Mouse (Mus musculus): ENCODE data around the gene Prep. TPM values are rescaled to one million over a fixed set of nuclear protein-coding genes. Genes with fewer than 3 reads are reported as not detected.

Prep gene
- polyA plus RNA-seq, 1 experiment, result 10.3 TPM

- TF ChIP-seq FLI1 (IDR thresholded peaks at IDR 0.05; ENCODE audit: low read length) (no peak), GATA1 (IDR thresholded peaks at IDR 0.05; ENCODE audit: borderline replicate concordance, low read length) (no peak)
Measured at GRCm38 (mm10) chr10:45193330-45194310, 126.6 kb downstream of the Prep start.

GRCm38 (mm10) chr10:45194531-45194930 is 127.5 kb downstream of the Prep start:
- TF ChIP-seq FLI1 (IDR thresholded peaks at IDR 0.05; ENCODE audit: low read length) (no peak), GATA1 (IDR thresholded peaks at IDR 0.05; ENCODE audit: borderline replicate concordance, low read length) (no peak)
- Histone ChIP-seq H3K27me3 (replicated peaks) (peaks cover 2% of the 10 kb centered on the region), H3K4me3 (replicated peaks) (no peak overlapping the region), H3K36me3 (replicated peaks; ENCODE audit: low read length) (no peaks in the 10 kb centered on the region), H3K9me3 (peaks cover 14% of the 10 kb centered on the region), H3K4me1 (no peaks in the 10 kb centered on the region)

More at GRCm38 (mm10) chr10:45193330-45194310, 126.6 kb downstream of the Prep start:
- Histone ChIP-seq H3K4me1 (peaks cover 2% of the 10 kb centered on the region; the same call in 1 of the 2 replicates), H3K9me3 (peaks cover 14% of the 10 kb centered on the region), H3K27me3 (replicated peaks) (peaks cover 2% of the 10 kb centered on the region), H3K36me3 (replicated peaks; ENCODE audit: low read length) (no peaks in the 10 kb centered on the region), H3K4me3 (replicated peaks) (no peak overlapping the region)

- H3K4me3 ChIP-seq (replicated peaks), result no peak overlapping the region
- peaks cover 7% of the 10 kb centered on the region for H3K9me3 ChIP-seq
- H3K36me3 ChIP-seq (replicated peaks; ENCODE audit: low read length), result no peaks in the 10 kb centered on the region
- TF ChIP-seq GATA1 (IDR thresholded peaks at IDR 0.05; ENCODE audit: borderline replicate concordance, low read length), result no peak
- TF ChIP-seq FLI1 (IDR thresholded peaks at IDR 0.05; ENCODE audit: low read length), result no peak
- H3K4me1 ChIP-seq, result peaks cover 5% of the 10 kb centered on the region
- no peaks in the 10 kb centered on the region for H3K27me3 ChIP-seq (replicated peaks)
Measured at GRCm38 (mm10) chr10:45204582-45204981, 137.6 kb downstream of the Prep start.

- peaks cover 7% of the 10 kb centered on the region for H3K9me3 ChIP-seq
- H3K36me3 ChIP-seq (replicated peaks; ENCODE audit: low read length), result no peaks in the 10 kb centered on the region
- no peak for TF ChIP-seq FLI1 (IDR thresholded peaks at IDR 0.05; ENCODE audit: low read length)
- TF ChIP-seq GATA1 (IDR thresholded peaks at IDR 0.05; ENCODE audit: borderline replicate concordance, low read length), result no peak
Measured at GRCm38 (mm10) chr10:45210201-45210600, 143.2 kb downstream of the Prep start.

GRCm38 (mm10) chr10:45216676-45217075 is 149.7 kb downstream of the Prep start:
- Histone ChIP-seq H3K4me3 (replicated peaks) (no peak overlapping the region), H3K36me3 (replicated peaks; ENCODE audit: low read length) (no peaks in the 10 kb centered on the region), H3K4me1 (peaks cover 15% of the 10 kb centered on the region), H3K9me3 (no peaks in the 10 kb centered on the region), H3K27me3 (replicated peaks) (no peaks in the 10 kb centered on the region)
- TF ChIP-seq GATA1 (IDR thresholded peaks at IDR 0.05; ENCODE audit: borderline replicate concordance, low read length) (no peak), FLI1 (IDR thresholded peaks at IDR 0.05; ENCODE audit: low read length) (no peak)

More at GRCm38 (mm10) chr10:45210201-45210600, 143.2 kb downstream of the Prep start:
- H3K27me3 ChIP-seq (replicated peaks), result no peaks in the 10 kb centered on the region
- H3K4me1 ChIP-seq, result peaks cover 6% of the 10 kb centered on the region
- H3K4me3 ChIP-seq (replicated peaks), result no peak overlapping the region

Other genes with a start within 250 kb of the Prep start
- 0.21 TPM in 1 of 2 replicates, not detected in the other for gene Popdc3, start 110.9 kb downstream of the Prep start, polyA plus RNA-seq (2012; ENCODE audit: insufficient read depth, low replicate concordance)

Data from megakaryocyte, embryonic 14.5 days (primary cell).